ENCODE assay signal across 8 mouse cellular contexts in the genomic region with DNA sequence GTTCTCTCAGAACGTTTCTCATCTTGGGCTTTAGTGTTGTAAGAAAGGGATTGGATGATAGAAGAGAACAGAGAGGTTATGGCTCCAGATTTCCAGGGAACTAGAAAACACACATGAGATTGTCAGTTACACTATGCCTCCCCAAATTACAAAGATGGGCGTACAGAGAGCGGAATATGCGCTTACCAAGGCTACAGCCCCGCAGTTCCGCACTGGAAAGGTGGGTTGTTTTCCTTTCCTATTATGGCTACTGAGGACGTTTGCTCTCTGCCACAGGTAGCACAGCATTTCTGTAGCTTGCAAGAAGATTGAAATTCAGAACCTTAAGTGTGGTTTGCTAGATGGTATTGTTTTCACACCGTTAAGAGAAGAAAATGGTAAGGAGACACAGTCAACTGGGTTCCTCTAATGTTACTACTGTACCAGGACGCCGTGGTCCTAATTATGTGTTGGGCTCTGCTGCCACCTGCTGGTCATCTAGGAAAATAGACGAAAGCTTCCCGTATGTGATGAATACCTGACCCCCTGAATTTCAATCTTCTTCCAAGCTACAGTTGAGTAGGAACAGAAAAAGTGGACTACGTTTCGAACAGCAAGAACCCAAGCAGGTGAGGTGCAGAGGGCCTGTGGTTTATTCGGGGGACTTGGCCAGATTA. TPM values are rescaled to one million over a fixed set of nuclear protein-coding genes. Genes with fewer than 3 reads are reported as not detected.
A peak's percentile ranks its signal among the peaks of the same experiment; 100 is the strongest.
DNase-seq lines count a peak whose midpoint lies in the region; ATAC-seq and TF ChIP-seq lines count a peak whose summit lies in the region.

No protein-coding gene starts in this region.

- H3K9ac ChIP-seq in limb, embryonic 13.5 days = no peak overlapping the region; the same call in 1 of the 2 replicates
- no peak overlapping the region for H3K9ac ChIP-seq in neural tube, embryonic 11.5 days (ENCODE audit: low read length)

- ATAC-seq in limb, embryonic 13.5 days (ENCODE audit: low FRiP score, low read depth) = 0 out of 2 replicates have a peak, but pooled peaks have one; percentile 51
- peak; percentile 45; the same call in 1 of the 2 replicates for ATAC-seq in neural tube, embryonic 11.5 days (ENCODE audit: insufficient read depth, low FRiP score, low TSS enrichment)

- no peaks in the 10 kb centered on the region for H3K36me3 ChIP-seq in limb, embryonic 13.5 days
- H3K36me3 ChIP-seq in neural tube, embryonic 11.5 days (ENCODE audit: control insufficient read depth, insufficient read depth, low read length) = no peaks in the 10 kb centered on the region

- no peaks in the 10 kb centered on the region for H3K9me3 ChIP-seq in limb, embryonic 13.5 days
- no peaks in the 10 kb centered on the region for H3K9me3 ChIP-seq in neural tube, embryonic 11.5 days (ENCODE audit: control insufficient read depth, low read length)

- 41% methylated on average over 15 of the region's 15 CpGs for WGBS in limb, embryonic 13.5 days
- WGBS in neural tube, embryonic 11.5 days = 41% methylated on average over 15 of the region's 15 CpGs

- H3K4me3 ChIP-seq in gastrocnemius, adult 2 months = no peak overlapping the region
- H3K4me3 ChIP-seq in limb, embryonic 13.5 days = no peak overlapping the region
- no peak overlapping the region for H3K4me3 ChIP-seq in neural tube, embryonic 11.5 days (ENCODE audit: low read depth, low read length)

- H3K27ac ChIP-seq in gastrocnemius, adult 2 months = no peak overlapping the region
- no peak overlapping the region for H3K27ac ChIP-seq in limb, embryonic 13.5 days
- H3K27ac ChIP-seq in neural tube, embryonic 11.5 days (ENCODE audit: low read depth, low read length) = no peak overlapping the region

- intact Hi-C loops in gastrocnemius, adult 2 months (cut with DNase I) = loop anchor here (2.0 to 5.0 kb wide), 2 partner anchors 341 to 524 kb away; no protein-coding TSS in a partner anchor

- H3K4me2 ChIP-seq in limb, embryonic 13.5 days (replicated peaks) = no peak overlapping the region
- H3K4me2 ChIP-seq in neural tube, embryonic 11.5 days (ENCODE audit: low read depth) = no peak overlapping the region

- H3K27me3 ChIP-seq in limb, embryonic 13.5 days = 0 out of 2 replicates have a peak, but pooled peaks cover 4% of the 10 kb centered on the region
- H3K27me3 ChIP-seq in neural tube, embryonic 11.5 days (ENCODE audit: control insufficient read depth, insufficient read depth, low read length) = no peaks in the 10 kb centered on the region

- no peaks in the 10 kb centered on the region for H3K4me1 ChIP-seq in limb, embryonic 13.5 days
- H3K4me1 ChIP-seq in neural tube, embryonic 11.5 days (ENCODE audit: control insufficient read depth, insufficient read depth, low read length) = no peaks in the 10 kb centered on the region

- TF ChIP-seq CTCF in gastrocnemius, adult 2 months (IDR thresholded peaks at IDR 0.05) = peak; percentile 72

- peak; percentile 80 for DNase-seq in 3T3-L1 (ENCODE audit: low read depth, low spot score)
- peak; percentile 7 for DNase-seq in T-cell, adult 2 months (ENCODE audit: low spot score)
- peak; percentile 86 to 88 for DNase-seq in cerebellum, postnatal 14 days
- DNase-seq in gastrocnemius, adult 2 months = peak; percentile 55
- DNase-seq in kidney, adult 11 months = peak; percentile 10
- peak; percentile 73 for DNase-seq in neural tube, embryonic 11.5 days (ENCODE audit: low spot score)
- DNase-seq in thymus, postnatal 0 days (ENCODE audit: low spot score) = peak; percentile 62

RNA-seq across cellular contexts. Expression of a gene that starts 12.0 kb away (rescaled TPM):
- total RNA-seq in gastrocnemius, adult 2 months (2021) = not detected
- polyA plus RNA-seq in limb, embryonic 13.5 days (2015; fragmentation: Nextera tagmentation; extraction: Ambion mirVana) = not detected in 2 replicates
- polyA plus RNA-seq in neural tube, embryonic 11.5 days (2014; fragmentation: Nextera tagmentation; extraction: Ambion mirVana) = not detected in 2 replicates
- not detected in 2 replicates for polyA plus RNA-seq in thymus, postnatal 0 days (2015; fragmentation: Nextera tagmentation; extraction: Ambion mirVana)

RNA-seq across cellular contexts. Expression of a gene that starts 17.5 kb away (rescaled TPM):
- total RNA-seq in gastrocnemius, adult 2 months (2021) = not detected
- polyA plus RNA-seq in limb, embryonic 13.5 days (2015; fragmentation: Nextera tagmentation; extraction: Ambion mirVana) = not detected in 2 replicates
- polyA plus RNA-seq in neural tube, embryonic 11.5 days (2014; fragmentation: Nextera tagmentation; extraction: Ambion mirVana) = not detected in 2 replicates
- polyA plus RNA-seq in thymus, postnatal 0 days (2015; fragmentation: Nextera tagmentation; extraction: Ambion mirVana) = not detected in 2 replicates

RNA-seq across cellular contexts. Expression of a gene that starts 58.2 kb away (rescaled TPM):
- total RNA-seq in gastrocnemius, adult 2 months (2021) = not detected
- not detected in 2 replicates for polyA plus RNA-seq in limb, embryonic 13.5 days (2015; fragmentation: Nextera tagmentation; extraction: Ambion mirVana)
- polyA plus RNA-seq in neural tube, embryonic 11.5 days (2014; fragmentation: Nextera tagmentation; extraction: Ambion mirVana) = not detected in 2 replicates
- 0.09 TPM in 1 of 2 replicates, not detected in the other for polyA plus RNA-seq in thymus, postnatal 0 days (2015; fragmentation: Nextera tagmentation; extraction: Ambion mirVana)

Comparison
In these comparisons a context has a peak if more than half of its experiments do, and no peak if none do; other contexts are left out.
1. DNase-seq: peak in every context shown above with its lines; median percentile 87 in cerebellum, postnatal 14 days; 80 in 3T3-L1; 73 in neural tube, embryonic 11.5 days; 62 in thymus, postnatal 0 days; 55 in gastrocnemius, adult 2 months; 10 in kidney, adult 11 months; 7 in T-cell, adult 2 months.